Mouse (Mus musculus) left cerebral cortex, adult 2 months (tissue): ENCODE data around the gene 1700030J22Rik. TPM values are rescaled to one million over a fixed set of nuclear protein-coding genes. Genes with fewer than 3 reads are reported as not detected.
A peak's percentile ranks its signal among the peaks of the same experiment; 100 is the strongest.

ENCODE experiments used
- DNase-seq, 2 experiments: peaks; one replicate each; pipeline ENCODE4 v3.0.0; 2021 to 2022; ENCODE audit warnings: low spot score in 2 of 2, mixed read lengths in 1 of 2; ENCODE audit errors: extremely low spot score in 1 of 2
- H3K27ac ChIP-seq: fragments of 200-600 bp; 2 replicates; pipeline ENCODE4 v1.8.1; 2022
- H3K4me3 ChIP-seq: fragments of 200-600 bp; 2 replicates; pipeline ENCODE4 v1.8.1; 2022
- CTCF ChIP-seq: fragments of 200-600 bp; IDR thresholded peaks from 2 replicates; pipeline ENCODE4 v1.8.1; 2022; ENCODE audit warnings: antibody characterized with exemption, mild to moderate bottlenecking, moderate library complexity
- intact Hi-C: fragments of 180-260 bp; cut with DNase I; formaldehyde crosslinking; loops from one replicate; pipeline ENCODE4 v1.15.1; 2025
- total RNA-seq, 2 experiments: library from RNA; stranded (reverse); gene quantifications; 2 replicates each; pipeline ENCODE4 v1.2.3; 2021

Gene 1700030J22Rik
- total RNA-seq, 2 experiments from 2014 or later = 11.5 to 14.3 TPM

DNA sequence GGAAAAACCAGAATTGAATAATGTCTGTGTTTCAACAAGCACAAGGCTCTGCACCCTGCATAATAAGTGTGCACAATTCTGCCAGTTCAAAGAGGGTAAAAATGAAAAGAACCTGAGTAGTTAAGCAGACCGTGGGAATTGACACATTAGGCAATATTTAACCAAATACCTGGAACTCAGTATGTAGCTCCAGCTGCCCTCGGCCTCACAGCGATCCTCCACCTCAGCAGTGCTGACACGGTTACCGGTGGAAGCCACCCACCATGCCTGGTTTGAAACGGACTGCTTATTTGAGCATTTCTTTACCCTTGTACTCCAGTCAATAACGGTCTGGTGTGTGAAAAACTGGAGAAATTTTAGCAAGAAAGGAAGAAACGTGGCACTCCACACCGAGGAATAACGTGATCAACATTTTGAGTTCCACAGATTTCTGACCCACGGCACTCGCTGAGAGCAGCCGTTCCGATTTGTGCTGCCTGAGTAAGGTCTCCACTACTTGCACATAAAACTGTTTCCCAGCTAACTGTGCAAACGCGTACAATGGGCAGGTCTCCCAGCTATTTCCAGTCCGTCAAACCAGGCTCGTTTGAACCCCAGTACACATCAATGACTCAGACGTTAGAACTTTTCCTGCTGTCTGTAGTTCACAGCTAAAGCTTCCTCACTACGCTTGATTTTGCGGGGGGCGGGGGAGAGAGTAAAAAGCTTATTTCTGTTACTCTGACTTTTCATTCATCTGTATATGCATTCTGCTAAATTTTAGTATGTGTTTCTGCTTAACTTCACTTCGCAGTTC lies 13.6 kb upstream of the 1700030J22Rik start:
- intact Hi-C loops = loop anchor here (10.0 kb wide), 1 partner anchor 482 kb away; no protein-coding TSS in a partner anchor
- Histone ChIP-seq H3K27ac (peak overlapping the region; percentile 80; the same call in 1 of the 2 replicates), H3K4me3 (peak overlapping the region; percentile 80)
- no peak for TF ChIP-seq CTCF
- DNase-seq = no peak

DNA sequence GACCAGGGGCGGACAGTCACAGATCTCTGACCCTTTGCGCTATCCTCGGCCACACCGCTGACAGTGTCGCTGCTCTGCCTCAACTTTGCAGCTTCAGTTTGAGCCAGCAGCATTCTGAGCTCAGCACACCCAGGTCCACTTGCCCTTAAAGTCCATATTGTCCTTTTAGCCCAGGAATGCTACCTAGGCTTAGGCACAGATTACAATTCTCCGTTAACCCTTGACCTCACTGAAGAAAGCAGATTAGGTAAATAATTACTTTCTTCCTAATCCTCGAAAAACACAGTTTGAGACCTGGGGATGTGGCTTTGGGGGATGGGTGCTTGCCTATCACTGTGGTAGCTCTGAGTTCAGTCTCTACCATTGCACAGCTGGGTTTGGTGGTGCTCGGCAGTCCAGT lies 12.5 kb upstream of the 1700030J22Rik start:
- no peak overlapping the region for H3K27ac ChIP-seq
- no peak for DNase-seq
- intact Hi-C loops = loop anchor here (10.0 kb wide), 1 partner anchor 484 kb away; no protein-coding TSS in a partner anchor

DNA sequence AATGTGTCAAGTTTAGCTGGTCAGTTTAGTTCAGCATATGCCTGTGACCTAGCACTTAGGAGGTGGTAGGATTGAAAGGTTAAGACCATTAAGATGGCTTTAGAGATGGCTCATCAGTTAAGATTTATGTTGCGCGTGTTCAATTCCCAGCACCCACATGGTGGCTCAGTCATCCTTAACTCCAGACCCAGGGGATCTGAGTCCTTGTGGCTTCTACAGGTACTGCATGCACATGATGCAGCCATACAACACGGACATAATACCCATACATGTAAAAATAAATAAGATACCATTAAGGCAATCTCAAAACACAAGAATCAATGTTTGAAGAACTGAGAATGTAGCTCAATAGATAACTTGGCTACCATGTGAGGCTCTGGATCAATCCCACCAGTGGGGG lies 11.1 kb upstream of the 1700030J22Rik start:
- no peak overlapping the region for H3K4me3 ChIP-seq
- intact Hi-C loops = loop anchor here (10.0 kb wide), 1 partner anchor 485 kb away; no protein-coding TSS in a partner anchor
- TF ChIP-seq CTCF = peak; percentile 24
- H3K27ac ChIP-seq = no peak overlapping the region
- DNase-seq = no peak

More for the DNA sequence above, 12.5 kb upstream of the 1700030J22Rik start:
- H3K4me3 ChIP-seq = no peak overlapping the region
- TF ChIP-seq CTCF = no peak

DNA sequence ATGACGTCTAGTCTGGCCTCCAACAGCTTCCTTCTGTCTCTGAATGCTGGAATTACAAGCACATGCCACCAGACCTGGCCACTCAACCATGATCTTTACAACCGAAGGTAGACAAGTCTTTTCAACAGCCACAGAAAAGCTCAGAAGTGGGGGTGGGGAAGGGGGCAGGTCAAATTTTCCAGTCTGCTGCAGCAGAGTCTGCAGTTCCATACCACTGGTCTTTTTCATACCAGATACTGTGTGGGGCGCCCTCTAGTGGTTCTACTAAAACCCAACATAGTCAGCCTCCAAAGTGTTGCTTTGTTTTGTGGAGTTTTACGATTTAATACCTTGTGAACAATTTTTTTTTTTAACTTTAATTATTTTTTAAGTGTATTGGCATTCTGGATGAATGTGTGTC lies 1.4 kb upstream of the 1700030J22Rik start:
- intact Hi-C loops = no loop called here
- peak; percentile 43 to 49 for DNase-seq

DNA sequence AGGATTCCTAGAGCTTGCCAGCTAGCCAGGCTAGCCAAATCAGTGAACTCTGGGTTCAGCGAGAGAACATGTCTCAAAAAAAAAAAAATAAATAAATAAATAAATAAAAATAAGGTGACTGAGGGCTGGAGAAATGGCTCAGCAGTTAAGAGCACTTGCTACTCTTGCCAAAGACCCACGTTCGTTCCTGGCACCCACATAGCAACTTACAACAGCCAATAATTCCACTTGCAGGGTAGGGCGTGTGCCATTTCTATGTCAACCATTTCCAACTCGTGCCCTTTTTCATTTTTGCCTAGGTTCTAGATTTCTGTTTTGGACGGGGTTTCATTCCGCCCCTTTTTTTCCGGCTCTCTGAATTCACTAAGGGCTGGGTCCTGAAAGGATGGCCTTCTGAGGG lies 707 bp downstream of the 1700030J22Rik start:
- DNase-seq = no peak
- TF ChIP-seq CTCF = no peak
- H3K4me3 ChIP-seq = peak overlapping the region; percentile 76
- H3K27ac ChIP-seq = no peak overlapping the region
- intact Hi-C loops = no loop called here

More for the DNA sequence above, 1.4 kb upstream of the 1700030J22Rik start:
- Histone ChIP-seq H3K4me3 (no peak overlapping the region), H3K27ac (no peak overlapping the region)
- peak; percentile 82 for TF ChIP-seq CTCF

DNA sequence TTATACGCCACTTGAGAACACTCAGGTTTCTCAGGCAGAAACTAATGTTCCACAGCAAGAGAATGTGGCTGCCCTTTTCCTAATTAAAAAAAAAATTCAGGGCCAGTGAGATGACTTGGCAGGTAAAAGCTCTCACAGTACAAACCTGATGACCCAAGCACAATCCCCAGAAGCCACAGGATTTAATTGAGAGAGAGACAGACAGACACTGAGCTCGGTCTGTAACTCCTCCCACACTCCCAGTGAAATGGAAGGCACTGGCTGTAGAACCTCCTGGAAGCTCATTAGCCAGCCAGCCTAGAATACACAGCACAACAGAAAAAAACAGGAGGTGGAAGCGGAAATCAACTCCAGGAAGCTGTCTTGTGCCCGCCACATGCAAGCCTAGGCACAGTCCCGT lies 3.2 kb downstream of the 1700030J22Rik start:
- intact Hi-C loops = no loop called here

DNA sequence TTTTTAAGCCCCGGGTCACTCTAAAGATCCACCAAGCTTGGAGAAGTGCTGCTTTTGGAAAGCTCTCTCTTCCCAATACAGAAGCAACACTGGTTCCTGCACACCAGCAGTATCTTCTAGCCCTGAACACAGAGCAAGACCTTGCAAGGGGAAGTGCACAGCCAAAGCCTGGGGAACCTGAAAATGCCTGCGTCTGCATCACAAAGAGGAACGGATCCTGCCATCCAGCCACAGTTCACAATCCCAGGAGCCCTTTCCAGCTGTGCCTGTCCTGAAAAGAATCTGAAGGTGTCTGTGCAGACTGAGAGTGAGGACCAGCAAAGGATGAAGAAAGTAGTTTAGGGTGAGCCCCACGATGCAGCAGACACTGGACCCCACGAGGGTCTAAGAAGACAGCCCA lies 3.7 kb downstream of the 1700030J22Rik start:
- no peak overlapping the region for H3K4me3 ChIP-seq
- no peak for TF ChIP-seq CTCF
- DNase-seq = no peak
- intact Hi-C loops = no loop called here
- no peak overlapping the region for H3K27ac ChIP-seq

More for the DNA sequence above, 3.2 kb downstream of the 1700030J22Rik start:
- no peak for DNase-seq
- TF ChIP-seq CTCF = no peak
- Histone ChIP-seq H3K4me3 (no peak overlapping the region), H3K27ac (no peak overlapping the region)

DNA sequence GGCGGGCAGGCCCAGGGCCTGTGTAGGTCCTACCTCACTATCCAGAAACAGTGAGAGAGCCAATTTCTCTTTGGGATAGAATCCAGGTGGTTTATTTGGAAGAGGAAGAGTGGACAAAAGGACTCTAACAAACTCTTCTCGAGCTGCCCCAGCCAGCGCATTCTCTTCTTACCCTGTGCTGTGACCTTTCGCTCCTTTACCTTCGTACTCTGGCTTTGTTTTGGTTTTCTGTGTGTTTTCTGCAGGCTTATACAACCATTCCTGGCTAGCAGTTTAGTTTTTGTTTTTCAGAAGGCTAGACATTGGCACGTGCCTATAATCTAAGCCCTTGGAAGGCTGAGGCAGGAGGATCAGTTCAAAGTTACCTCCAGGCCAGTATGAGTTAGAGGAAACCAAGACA lies 9.2 kb downstream of the 1700030J22Rik start:
- no peak overlapping the region for H3K27ac ChIP-seq
- intact Hi-C loops = no loop called here
- no peak for TF ChIP-seq CTCF
- H3K4me3 ChIP-seq = no peak overlapping the region
- no peak for DNase-seq

DNA sequence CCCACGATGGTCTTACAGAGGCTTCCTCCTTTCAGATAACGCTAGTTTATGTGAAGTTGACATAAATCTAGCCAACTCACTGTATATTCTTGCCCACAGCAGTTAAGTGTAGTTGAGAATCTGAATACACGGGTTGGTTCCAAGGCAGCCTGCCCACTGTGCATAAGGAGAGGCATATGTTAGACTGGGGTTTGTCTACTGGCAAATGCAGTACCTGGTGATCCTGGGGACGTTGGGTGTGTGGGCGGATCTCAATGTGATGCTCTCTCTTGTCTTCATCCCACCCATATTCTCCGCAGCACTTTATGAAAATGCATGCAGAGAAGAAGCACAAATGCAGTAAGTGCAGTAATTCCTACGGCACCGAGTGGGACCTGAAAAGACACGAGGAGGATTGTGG lies 24.3 kb downstream of the 1700030J22Rik start:
- Histone ChIP-seq H3K27ac (peak overlapping the region; percentile 30; the same call in 1 of the 2 replicates), H3K4me3 (no peak overlapping the region)
- peak; percentile 59 to 83 for DNase-seq
- intact Hi-C loops = loop anchor here (2.0 kb wide), 1 partner anchor 334 kb away; no protein-coding TSS in a partner anchor
- no peak for TF ChIP-seq CTCF

DNA sequence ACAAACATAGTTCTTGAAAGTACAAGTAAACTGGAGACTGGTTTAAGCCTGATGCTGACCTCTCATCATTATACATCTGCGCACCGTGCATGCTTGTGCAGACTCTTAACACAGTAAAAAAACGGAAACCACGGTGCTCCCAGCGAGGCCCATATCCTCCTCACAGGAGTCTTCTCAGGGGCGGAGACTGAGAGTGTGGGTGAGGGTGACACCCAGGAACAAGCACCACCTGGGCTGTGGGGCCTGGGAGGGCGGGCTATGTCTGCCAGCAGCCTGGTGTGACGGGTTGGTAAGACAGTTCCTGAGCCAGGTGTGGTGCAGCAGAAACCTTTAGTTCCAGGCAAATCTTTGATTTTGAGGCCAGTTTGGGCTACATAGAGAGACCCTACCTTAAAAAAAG lies 26.3 kb downstream of the 1700030J22Rik start:
- intact Hi-C loops = no loop called here
- H3K4me3 ChIP-seq = no peak overlapping the region
- no peak for TF ChIP-seq CTCF
- H3K27ac ChIP-seq = no peak overlapping the region
- no peak for DNase-seq

DNA sequence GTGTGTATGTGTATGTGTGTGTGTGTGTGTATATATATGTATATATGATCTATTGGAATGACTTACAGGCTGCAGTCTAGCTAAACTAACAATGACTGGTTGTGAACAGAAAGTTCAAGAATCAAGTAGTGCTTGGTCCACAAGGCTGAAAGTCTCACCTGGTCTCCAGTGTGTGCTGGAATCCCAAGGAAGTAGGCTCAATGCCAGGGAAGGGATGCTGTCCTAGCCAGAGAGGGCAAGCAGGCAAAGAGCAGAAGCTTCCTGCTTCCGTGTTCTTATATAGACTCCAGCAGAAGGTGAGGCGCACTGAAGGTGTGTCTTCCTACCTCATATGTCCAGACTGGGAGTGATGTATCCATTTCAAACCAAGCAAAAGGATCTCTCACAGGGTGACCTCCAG lies 27.0 kb downstream of the 1700030J22Rik start:
- Histone ChIP-seq H3K27ac (no peak overlapping the region), H3K4me3 (no peak overlapping the region)
- DNase-seq = no peak
- TF ChIP-seq CTCF = no peak
- intact Hi-C loops = no loop called here

DNA sequence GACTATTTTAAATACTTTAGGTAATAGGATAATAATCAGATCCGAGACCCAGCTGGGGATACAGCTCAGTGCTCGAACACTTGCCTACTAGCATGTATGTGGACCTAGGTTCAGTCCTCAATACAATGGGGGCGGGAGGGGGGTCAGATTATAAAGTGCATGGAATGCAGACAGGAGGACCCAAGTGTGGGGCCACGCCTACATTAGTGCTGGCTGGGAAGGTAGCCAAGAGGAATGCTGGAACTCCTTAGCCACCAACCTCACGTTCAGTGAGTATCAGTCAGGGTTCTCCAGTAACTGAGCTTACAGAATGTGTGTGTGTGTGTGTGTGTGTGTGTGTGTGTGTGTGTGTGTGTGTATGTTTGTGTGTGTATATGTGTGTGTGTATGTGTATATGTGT lies 27.4 kb downstream of the 1700030J22Rik start:
- no peak for TF ChIP-seq CTCF
- intact Hi-C loops = no loop called here
- H3K4me3 ChIP-seq = no peak overlapping the region
- H3K27ac ChIP-seq = no peak overlapping the region
- DNase-seq = no peak

DNA sequence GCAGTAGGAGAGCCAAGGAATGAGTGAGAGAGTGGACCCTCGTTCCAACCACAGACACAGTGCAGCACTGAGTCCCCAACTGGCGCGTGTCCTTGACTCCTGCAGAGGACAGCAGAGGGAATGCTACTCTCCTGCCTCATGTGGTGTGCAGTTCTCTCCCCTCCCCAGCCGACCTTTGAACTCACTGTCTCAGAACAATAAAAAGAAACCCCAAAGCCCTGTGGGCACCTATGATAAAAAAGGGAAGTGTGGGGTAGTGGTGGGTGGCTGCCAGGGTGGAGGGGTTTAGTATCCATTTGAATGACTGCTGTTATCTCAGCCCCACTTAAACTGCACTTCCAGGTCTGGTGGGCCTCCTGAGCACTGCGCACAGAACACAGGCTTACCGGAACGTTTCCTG lies 31.2 kb downstream of the 1700030J22Rik start:
- Histone ChIP-seq H3K4me3 (no peak overlapping the region), H3K27ac (no peak overlapping the region)
- DNase-seq = no peak
- TF ChIP-seq CTCF = no peak
- intact Hi-C loops = no loop called here
